Mouse (Mus musculus) heart, embryonic 14.5 days (tissue): Measurements from ENCODE around the gene Lgi4. TPM values are rescaled to one million over a fixed set of nuclear protein-coding genes. Genes with fewer than 3 reads are reported as not detected.

Source experiments
- ATAC-seq: fragments of 200-750 bp; cut with Nextera tagmentation; 2 replicates; pipeline ENCODE4 v1.8.0; 2017; ENCODE audit warnings: low read depth, moderate TSS enrichment; ENCODE audit not compliant: insufficient number of reproducible peaks, insufficient read depth, low FRiP score
- H3K27ac ChIP-seq, 2 experiments: fragments of 200-500 bp in 1 of 2; fragments of 300-500 bp in 1 of 2; sonication (generic) in 1 of 2; replicated peaks in 1 of 2; 2 replicates each; pipeline ENCODE4 v1.5.1; 2012 to 2014; ENCODE audit warnings: low read depth in 2 of 2, low read length in 2 of 2, control low read depth in 1 of 2, mild to moderate bottlenecking in 1 of 2, mixed read lengths in 1 of 2; ENCODE audit not compliant: control insufficient read depth in 1 of 2, insufficient read depth in 1 of 2
- H3K27me3 ChIP-seq: fragments of 300-500 bp; sonication (generic); 2 replicates; pipeline ENCODE4 v1.6.1; 2014; ENCODE audit warnings: mild to moderate bottlenecking, low read length, control low read depth; ENCODE audit not compliant: control insufficient read depth, insufficient read depth
- H3K36me3 ChIP-seq: fragments of 300-500 bp; sonication (generic); 2 replicates; pipeline ENCODE4 v1.6.1; 2014; ENCODE audit warnings: mild to moderate bottlenecking, control low read depth, low read length, mixed read lengths; ENCODE audit not compliant: control insufficient read depth, insufficient read depth
- H3K4me1 ChIP-seq, 2 experiments: fragments of 200-500 bp in 1 of 2; fragments of 300-500 bp in 1 of 2; sonication (generic) in 1 of 2; 2 replicates each; pipeline ENCODE4 v1.6.1; 2012 to 2014; ENCODE audit warnings: low read length in 2 of 2, control low read depth in 1 of 2, mixed read lengths in 1 of 2; ENCODE audit not compliant: control insufficient read depth in 2 of 2, insufficient read depth in 2 of 2
- H3K4me2 ChIP-seq: fragments of 300-500 bp; sonication (generic); 2 replicates; pipeline ENCODE4 v1.6.1; 2014; ENCODE audit warnings: mild to moderate bottlenecking, low read length
- H3K4me3 ChIP-seq, 2 experiments: fragments of 200-500 bp in 1 of 2; fragments of 300-500 bp in 1 of 2; sonication (generic) in 1 of 2; 2 replicates each; pipeline ENCODE4 v1.5.1; 2012 to 2014; ENCODE audit warnings: low read length in 2 of 2, mild to moderate bottlenecking in 2 of 2, control low read depth in 1 of 2, low read depth in 1 of 2, moderate library complexity in 1 of 2; ENCODE audit not compliant: control insufficient read depth in 1 of 2, insufficient read depth in 1 of 2
- H3K9ac ChIP-seq: fragments of 300-500 bp; sonication (generic); 2 replicates; pipeline ENCODE4 v1.6.1; 2014; ENCODE audit warnings: mild to moderate bottlenecking, low read length
- H3K9me3 ChIP-seq: fragments of 300-500 bp; sonication (generic); 2 replicates; pipeline ENCODE4 v1.6.1; 2016; ENCODE audit warnings: low read length, control low read depth; ENCODE audit not compliant: control insufficient read depth
- WGBS: fragments of 180-500 bp; shearing (Covaris S2); extraction: QIAGEN DNeasy Blood & Tissue Kit; methylation state at CpG from one replicate; pipeline ENCODE4 v1.1.7; 2014; 5-methylcytosine and 5-hydroxymethylcytosine counted together
- polyA plus RNA-seq: library from polyadenylated mRNA; unstranded; fragments of >200 nt; fragmentation: Nextera tagmentation; extraction: Ambion mirVana; gene quantifications from 2 replicates; pipeline ENCODE4 v1.2.1, GENCODE M21; 2014

Lgi4 gene
- polyA plus RNA-seq, 1 experiment from 2014 or later = not detected

GRCm38 (mm10) chr7:31109091-31109490, 49.9 kb downstream of the Lgi4 start:
- peak; percentile 28; the same call in 1 of the 2 replicates for ATAC-seq
- WGBS = 23% methylated on average over 6 of the region's 7 CpGs
- H3K27ac ChIP-seq = no peak overlapping the region

GRCm38 (mm10) chr7:31109796-31110195, 50.7 kb downstream of the Lgi4 start:
- no peaks in the 10 kb centered on the region for H3K36me3 ChIP-seq
- no peak overlapping the region for H3K27ac ChIP-seq
- no peaks in the 10 kb centered on the region for H3K27me3 ChIP-seq
- H3K4me3 ChIP-seq = no peak overlapping the region
- no peak for ATAC-seq
- H3K9ac ChIP-seq = no peak overlapping the region
- H3K4me2 ChIP-seq = no peak overlapping the region
- 77% methylated on average over 5 of the region's 5 CpGs for WGBS
- no peaks in the 10 kb centered on the region for H3K9me3 ChIP-seq
- peaks cover 10 to 24% of the 10 kb centered on the region in 2 experiments for H3K4me1 ChIP-seq

More at GRCm38 (mm10) chr7:31109091-31109490, 49.9 kb downstream of the Lgi4 start:
- Histone ChIP-seq H3K9me3 (no peaks in the 10 kb centered on the region), H3K36me3 (no peaks in the 10 kb centered on the region), H3K4me2 (no peak overlapping the region), H3K27me3 (no peaks in the 10 kb centered on the region), H3K9ac (no peak overlapping the region), H3K4me1 (peaks cover 10 to 23% of the 10 kb centered on the region in 2 experiments), H3K4me3 (no peak overlapping the region)

GRCm38 (mm10) chr7:31110861-31111385, 51.8 kb downstream of the Lgi4 start:
- no peak overlapping the region for H3K27ac ChIP-seq
- peaks cover 16 to 31% of the 10 kb centered on the region in 2 experiments for H3K4me1 ChIP-seq
- no peak overlapping the region for H3K4me2 ChIP-seq
- H3K9ac ChIP-seq = no peak overlapping the region
- 73% methylated on average over 15 of the region's 15 CpGs for WGBS
- ATAC-seq = no peak
- no peaks in the 10 kb centered on the region for H3K9me3 ChIP-seq
- H3K4me3 ChIP-seq = no peak overlapping the region
- H3K36me3 ChIP-seq = no peaks in the 10 kb centered on the region
- H3K27me3 ChIP-seq = no peaks in the 10 kb centered on the region

- H3K27me3 ChIP-seq = no peaks in the 10 kb centered on the region
- no peak overlapping the region for H3K4me2 ChIP-seq
- WGBS = 40% methylated on average over 4 of the region's 4 CpGs
- no peak overlapping the region for H3K4me3 ChIP-seq
- H3K27ac ChIP-seq = peak overlapping the region; percentile 17 to 42; a peak in 3 of 4 replicates
- H3K9ac ChIP-seq = no peak overlapping the region
- no peaks in the 10 kb centered on the region for H3K9me3 ChIP-seq
- no peak for ATAC-seq
- no peaks in the 10 kb centered on the region for H3K36me3 ChIP-seq
- peaks cover 17 to 33% of the 10 kb centered on the region in 2 experiments for H3K4me1 ChIP-seq
These were observed 52.9 kb downstream of the Lgi4 start for GRCm38 (mm10) chr7:31112036-31112435.

- ATAC-seq = no peak
- whole genome bisulfite sequencing = 82% methylated on average over 6 of the region's 6 CpGs
These were observed 54.7 kb downstream of the Lgi4 start for GRCm38 (mm10) chr7:31113800-31114199.

GRCm38 (mm10) chr7:31114646-31115045, 55.5 kb downstream of the Lgi4 start:
- Histone ChIP-seq H3K4me1 (peaks cover 14 to 25% of the 10 kb centered on the region in 2 experiments), H3K36me3 (no peaks in the 10 kb centered on the region), H3K4me3 (no peak overlapping the region), H3K9me3 (no peaks in the 10 kb centered on the region), H3K9ac (no peak overlapping the region), H3K27me3 (no peaks in the 10 kb centered on the region), H3K4me2 (no peak overlapping the region), H3K27ac (no peak overlapping the region)
- ATAC-seq = no peak
- 69% methylated on average over 10 of the region's 10 CpGs for WGBS

More at GRCm38 (mm10) chr7:31113800-31114199, 54.7 kb downstream of the Lgi4 start:
- no peaks in the 10 kb centered on the region for H3K27me3 ChIP-seq
- no peaks in the 10 kb centered on the region for H3K9me3 ChIP-seq
- H3K9ac ChIP-seq = no peak overlapping the region
- H3K36me3 ChIP-seq = no peaks in the 10 kb centered on the region
- H3K27ac ChIP-seq = no peak overlapping the region
- H3K4me1 ChIP-seq = peaks cover 16 to 32% of the 10 kb centered on the region in 2 experiments
- H3K4me3 ChIP-seq = no peak overlapping the region
- H3K4me2 ChIP-seq = no peak overlapping the region

- WGBS = 21% methylated on average over 13 of the region's 15 CpGs
- peak; percentile 15; the same call in 1 of the 2 replicates for ATAC-seq
- Histone ChIP-seq H3K36me3 (no peaks in the 10 kb centered on the region), H3K9me3 (no peaks in the 10 kb centered on the region), H3K4me3 (no peak within 1 kb of the TSS), H3K4me2 (peak within 1 kb of the TSS; percentile 27), H3K9ac (peak within 1 kb of the TSS; percentile 53; the same call in 1 of the 2 replicates), H3K4me1 (peaks cover 14 to 25% of the 10 kb centered on the region in 2 experiments), H3K27me3 (no peaks in the 10 kb centered on the region), H3K27ac (peak within 1 kb of the TSS; percentile 60 to 74)
These were observed 56.0 kb downstream of the Lgi4 start, which contains the start of gene Hpn for GRCm38 (mm10) chr7:31115182-31115581. TSS of gene Hpn (minus strand) at chr7:31115290.
